Mouse (Mus musculus): ENCODE measurements around the gene Ovol2. TPM values are rescaled to one million over a fixed set of nuclear protein-coding genes. Genes with fewer than 3 reads are reported as not detected.
"Not testable (repeated sequence)": the region's sequence is repeated elsewhere in the genome, so short reads cannot be mapped to it uniquely, and the experiment has no call there.

Gene Ovol2
- polyA plus RNA-seq (2012; rRNA removed) = 4.9 and 5.7 TPM in 2 replicates

DNA sequence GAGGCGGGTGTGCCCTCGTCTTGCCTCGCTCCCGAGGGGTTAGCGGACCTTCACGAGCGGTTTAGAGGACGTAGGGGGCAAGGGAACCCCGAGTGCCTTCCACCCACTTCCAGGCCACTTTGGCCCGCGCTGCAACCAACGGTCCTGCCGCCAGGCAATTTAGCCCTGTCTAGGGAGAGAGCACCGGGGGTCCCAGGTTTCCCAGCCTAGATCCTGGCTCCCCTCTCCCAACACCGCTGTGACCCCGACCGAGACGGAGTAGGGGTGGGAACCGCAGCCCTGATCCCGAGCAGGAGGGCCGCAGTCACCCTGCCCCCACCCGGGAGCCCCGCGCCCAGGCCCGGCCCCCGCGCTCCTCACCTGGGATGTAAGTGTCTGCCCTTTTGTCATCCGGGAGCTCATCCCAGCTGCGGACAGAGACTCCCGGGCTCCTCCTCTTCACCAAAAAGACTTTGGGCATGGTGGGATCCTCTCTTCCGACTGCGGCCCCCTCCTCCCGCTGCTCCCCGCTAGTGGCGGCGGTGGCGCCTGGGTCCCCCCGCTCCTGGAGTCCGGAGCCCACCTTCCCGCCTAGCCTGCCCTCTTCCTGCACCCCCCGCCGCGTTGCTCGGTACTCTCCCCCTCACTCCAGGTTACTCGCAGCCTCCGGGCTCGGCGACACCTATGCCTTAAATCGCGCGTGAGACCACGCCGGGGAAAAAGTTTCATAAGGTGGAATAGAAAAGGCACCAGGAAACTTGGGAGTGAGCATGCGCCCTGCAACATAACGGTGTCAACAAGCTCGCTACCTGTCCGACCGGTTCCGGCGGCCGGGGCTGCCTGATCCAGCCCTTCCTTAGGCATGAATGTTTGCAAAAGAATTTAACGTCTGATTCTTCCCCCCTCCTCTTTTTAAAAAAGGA, at the start of gene Ovol2:
TSS of gene Ovol2 (minus strand) at position 746 of the 902 bp plus-strand sequence.
- DNase-seq (ENCODE audit: low spot score) = peak; percentile 54

DNA sequence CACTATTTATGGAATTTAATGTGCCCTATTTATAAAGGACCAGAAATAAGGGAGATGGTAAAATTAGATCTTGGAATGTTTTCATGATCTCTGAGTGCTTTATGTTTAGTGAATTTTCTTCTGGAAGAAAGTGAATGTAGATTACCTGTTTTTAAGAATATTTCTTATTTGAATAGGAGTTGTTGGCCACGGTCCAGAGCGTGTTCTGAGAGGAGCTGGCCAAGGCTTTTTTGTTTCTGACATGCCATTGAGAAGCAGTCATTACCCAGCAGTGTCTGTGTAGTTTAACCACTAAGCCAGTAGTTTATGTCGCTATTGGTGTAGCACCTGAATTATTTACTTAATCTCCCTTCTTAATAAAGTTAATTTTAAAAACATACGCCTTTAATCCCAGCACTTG, 49.8 kb upstream of the Ovol2 start:
- DNase-seq (ENCODE audit: low spot score) = no peak

DNA sequence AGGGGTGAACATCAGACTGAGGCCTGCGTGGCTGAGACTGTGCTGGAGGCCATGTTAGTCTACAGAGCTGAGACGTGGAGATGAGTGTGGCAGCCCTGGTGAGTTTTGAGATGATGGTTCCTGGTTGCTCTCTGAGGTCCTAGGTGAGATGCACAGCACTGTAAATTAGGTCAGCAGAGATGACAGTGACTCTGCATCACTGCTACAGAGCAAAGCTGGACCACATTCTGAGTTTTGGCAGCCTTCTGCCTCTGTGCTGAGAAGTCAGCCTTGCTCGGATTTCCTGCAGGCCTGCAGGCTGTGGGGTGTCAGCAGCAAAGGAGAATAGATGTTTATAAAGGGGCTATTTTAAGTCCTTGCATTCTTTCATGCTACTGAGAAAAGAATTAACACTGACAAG, 49.3 kb upstream of the Ovol2 start:
- no peak for DNase-seq (ENCODE audit: low spot score)

DNA sequence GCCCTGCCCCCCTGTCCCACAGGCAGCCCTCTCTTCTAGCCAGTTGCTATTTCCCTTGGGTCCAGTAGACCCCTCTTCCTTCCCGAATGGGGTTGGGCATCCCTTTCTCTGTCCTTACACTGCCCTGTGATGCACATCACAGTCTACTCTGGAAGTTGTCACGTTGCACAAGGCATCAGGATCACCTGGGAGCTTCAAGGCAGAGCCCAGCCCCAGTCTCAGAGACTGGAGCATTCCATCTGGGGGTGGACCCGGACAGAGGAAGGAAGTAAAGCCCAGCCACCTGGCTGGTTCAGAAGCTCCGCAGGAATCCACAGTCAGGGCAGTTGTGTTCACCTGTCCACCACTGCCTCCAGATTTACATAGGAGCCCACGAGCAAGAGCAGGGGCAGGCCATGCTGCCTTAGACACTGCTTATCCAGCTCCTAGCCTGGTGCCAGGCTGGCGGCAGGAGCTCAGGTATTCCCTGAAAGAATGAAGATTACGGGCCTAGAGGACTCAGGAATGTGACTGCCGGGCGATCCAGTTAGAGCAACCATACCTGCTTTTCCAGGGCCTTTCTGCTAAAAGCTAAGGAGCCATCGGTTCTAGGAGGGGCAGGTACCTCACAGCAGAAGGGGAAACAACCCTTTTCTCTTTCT, 43.2 kb upstream of the Ovol2 start:
- DNase-seq (ENCODE audit: low spot score) = no peak

DNA sequence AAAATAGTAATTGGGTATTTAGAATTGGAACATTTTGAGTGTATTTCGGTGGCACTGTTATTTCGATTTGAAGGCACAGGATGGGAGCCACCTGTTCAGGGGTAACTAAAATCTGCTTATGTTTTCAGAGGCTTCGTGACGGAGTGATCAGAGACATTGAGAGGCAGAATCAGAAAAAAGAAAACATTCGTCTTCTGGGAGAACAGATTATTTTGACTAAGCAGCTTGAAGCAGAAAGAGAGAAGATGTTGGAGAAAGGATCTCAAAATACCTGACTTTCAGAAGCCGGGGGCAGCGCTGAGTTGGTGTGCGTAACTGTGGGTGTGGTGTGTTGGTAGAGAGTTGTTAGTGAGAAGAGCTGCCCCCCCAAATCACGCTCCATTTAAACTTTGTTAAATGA, 41.1 kb upstream of the Ovol2 start:
- no peak for DNase-seq (ENCODE audit: low spot score)

DNA sequence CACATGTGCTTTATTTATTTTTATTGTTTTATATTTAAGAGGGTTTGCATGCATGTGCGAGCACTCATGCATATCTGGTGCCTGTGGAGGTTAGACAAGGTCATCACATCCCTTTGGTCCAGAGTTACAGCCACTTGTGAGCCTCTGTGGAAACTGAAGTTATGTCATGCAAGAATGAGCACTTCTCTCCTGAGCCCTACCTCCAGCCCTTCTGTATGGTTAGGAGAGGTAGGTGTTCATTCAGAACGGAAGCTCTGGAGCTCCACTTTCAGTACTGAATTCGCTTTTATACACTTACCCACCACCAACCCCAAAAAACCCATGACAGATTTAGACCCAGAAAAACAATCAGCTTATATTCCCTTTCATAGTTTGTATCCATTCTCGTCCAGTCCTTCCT, 39.6 kb upstream of the Ovol2 start:
- DNase-seq (ENCODE audit: low spot score) = no peak

DNA sequence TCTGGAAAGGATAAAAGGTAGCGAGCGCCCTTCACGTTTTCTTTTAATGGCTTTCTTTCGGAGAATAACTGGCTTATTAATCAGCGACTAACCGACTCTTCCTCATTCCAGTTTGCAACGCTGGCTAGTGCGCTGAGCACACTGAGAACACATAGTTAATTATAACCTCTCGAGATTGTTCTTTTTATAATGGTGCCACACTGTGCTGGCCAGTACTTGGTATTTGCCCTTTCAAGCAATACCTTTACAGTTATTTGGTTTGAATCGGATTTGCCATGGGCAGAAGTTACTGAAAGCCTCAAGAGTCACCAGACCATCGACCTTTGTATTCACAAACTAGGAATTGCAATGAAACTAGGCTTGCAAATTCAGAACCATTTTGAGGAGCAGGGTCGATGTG, 37.6 kb upstream of the Ovol2 start:
- DNase-seq (ENCODE audit: low spot score) = no peak

DNA sequence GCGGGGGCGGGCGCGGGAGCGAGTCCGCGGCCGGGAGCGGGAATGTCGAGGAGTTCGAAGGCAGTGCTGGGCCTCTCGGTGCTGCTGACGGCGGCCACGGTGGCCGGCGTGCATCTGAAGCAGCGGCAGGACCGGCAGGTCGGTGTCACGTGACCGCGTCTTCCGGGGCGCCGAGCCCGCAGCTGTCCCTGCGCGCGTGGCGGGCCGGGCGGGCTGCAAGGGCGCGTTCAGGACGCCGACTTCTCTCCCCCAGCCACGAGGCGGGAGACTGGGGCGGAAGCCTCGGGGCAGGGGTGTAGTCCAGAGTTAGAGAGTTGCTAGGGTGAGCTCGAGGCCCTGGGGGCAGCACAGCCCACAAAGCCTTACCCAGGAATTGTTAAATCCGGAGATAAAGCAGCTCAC, 37.1 kb upstream of the Ovol2 start:
- DNase-seq (ENCODE audit: low spot score) = peak; percentile 94

DNA sequence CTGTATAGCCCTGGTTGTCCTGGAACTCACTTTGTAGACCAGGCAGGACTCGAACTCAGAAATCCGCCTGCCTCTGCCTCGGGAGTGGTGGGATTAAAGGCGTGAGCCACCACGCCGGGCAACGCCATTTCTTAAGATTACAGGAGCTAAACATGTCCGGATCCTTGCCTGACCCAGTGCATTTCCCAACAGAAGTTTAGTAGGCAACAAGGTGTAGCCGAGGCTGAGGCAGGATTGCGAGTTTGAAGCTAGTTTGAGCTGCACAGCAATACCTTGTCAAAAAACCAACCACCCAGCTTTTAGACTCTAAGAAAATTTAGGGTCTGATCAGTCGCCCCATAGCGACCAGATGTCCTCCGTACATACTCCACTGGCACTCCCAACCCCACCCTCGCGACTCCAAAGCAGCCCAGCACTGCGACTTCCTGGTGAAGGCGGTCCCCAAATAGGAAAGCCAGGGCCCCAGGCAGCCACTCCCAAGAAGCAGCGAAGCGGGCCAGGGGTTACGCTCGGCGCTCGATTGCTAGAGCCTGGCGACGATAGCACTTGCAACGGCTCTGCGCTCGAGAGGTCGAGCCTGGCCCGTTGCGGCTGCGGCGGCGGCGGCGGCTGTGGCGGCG, 36.6 kb upstream of the Ovol2 start, which contains the start of the genes Kat14 and Pet117:
TSS of gene Kat14 (plus strand) at position 584 of the 620 bp plus-strand sequence.
TSS of gene Pet117 (plus strand) at position 597 of the 620 bp plus-strand sequence.
- no peak for DNase-seq (ENCODE audit: low spot score)

DNA sequence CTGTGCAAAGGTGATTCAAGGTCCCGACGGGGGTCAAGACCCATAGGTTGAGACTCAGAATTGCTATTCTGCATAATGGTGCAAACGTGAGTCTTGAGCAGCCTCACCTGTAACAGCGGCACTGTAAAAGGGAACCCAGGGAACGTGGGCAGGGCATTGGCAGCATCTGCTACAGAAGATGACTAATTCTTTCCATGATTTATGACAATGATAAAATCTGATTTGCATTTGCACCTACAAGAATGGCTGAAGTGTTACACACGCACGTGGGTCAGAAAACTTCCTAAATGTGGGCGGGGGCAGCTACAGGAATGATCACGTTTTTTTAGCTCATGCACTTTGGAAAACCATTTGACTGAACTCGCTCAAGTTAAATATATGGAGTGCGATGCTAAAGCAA, 20.9 kb upstream of the Ovol2 start:
- DNase-seq (ENCODE audit: low spot score) = no peak

DNA sequence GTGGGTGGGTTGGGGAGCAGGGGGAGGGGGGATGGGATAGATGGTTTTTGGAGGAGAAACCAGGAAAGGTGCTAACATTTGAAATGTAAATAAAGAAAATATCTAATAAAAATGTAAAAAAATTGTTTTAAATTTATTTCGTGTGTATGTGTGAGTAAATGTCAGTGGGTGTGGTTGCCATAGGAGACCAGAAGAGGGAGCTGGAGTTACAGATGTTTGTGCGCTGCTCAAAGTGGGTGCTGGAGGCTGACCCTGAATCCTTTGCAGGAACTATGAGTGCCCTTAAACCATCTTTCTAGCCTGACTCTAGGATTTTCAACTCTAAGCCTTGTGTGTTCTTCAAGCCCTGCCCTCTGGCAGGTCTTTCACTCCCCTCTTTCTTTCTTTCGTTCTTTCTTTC, 16.6 kb upstream of the Ovol2 start:
- DNase-seq (ENCODE audit: low spot score) = no peak

DNA sequence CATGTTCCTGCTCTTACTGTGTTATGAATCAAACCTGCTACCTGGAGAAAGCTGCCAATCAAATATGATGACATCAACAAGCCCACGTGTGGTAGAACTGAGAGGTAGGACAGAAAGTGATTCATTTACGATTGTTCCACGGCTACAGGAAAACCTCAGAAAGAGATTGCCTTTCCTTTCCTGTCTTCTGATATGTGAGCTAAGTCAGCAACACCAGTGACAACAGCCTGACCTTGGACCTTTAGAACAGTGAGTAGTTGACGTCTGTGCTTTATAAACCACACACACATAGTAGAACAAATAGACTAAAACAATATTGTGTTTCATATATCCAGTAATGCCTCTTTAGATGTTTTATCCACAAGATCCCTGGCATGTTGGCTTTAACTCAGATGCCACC, 11.2 kb upstream of the Ovol2 start:
- DNase-seq (ENCODE audit: low spot score) = no peak

DNA sequence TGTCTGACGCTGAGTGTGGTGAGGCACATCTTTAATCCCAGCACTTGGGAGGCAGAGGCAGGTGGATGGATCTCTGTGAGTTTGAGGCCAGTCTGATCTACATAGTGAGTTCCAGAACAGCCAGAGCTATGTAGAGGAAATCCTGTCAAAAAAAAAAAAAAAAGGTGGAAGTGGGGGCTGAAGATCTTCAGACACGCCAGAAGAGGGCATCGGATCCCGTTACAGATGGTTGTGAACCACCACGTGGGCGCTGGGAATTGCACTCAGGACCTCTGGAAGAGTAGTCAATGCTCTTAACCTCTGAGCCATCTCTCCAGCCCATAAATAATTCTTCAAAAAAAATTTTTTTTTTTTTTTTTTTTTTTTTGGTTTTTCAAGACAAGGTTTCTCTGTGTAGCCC, 6.2 kb upstream of the Ovol2 start:
- not testable (repeated sequence) for DNase-seq (ENCODE audit: low spot score)

DNA sequence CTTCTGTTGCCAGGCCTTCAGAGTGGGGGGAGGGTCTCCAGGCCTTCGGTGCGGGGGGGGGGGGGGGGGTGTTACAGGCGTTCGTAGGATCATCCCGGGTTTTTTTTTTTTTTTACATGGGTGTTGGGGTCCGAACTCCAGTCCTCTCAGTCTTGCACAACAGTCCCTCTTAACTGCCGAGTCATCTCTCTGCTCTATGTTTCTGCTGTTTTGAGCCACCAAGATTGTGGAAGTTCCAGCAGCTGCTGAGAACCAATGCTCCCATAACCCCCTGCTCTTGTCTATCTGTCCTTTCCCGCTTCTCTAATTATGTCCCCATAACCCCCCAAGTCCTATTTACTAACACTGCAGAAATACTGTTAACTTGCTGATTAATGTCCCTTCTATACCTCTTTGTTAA, 5.8 kb upstream of the Ovol2 start:
- DNase-seq (ENCODE audit: low spot score) = no peak

DNA sequence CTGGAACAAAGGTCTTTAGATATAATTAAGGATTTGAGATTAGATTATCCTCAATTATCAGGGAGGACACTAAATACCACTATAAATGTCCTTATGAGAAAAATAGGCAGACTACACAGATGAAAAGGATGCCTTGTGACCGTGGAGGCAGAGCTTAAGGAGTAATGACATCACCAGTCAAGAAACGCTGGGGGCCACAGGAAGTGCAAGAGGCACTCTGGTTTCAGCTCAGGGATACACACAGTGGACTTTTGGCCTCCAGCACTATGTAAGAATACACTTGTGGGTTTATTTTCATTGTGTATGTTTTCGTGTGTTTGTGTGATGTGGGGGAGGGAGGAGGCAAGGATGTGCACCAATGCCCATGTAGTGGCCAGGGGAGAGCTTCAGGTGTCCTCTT, 5.3 kb upstream of the Ovol2 start:
- no peak for DNase-seq (ENCODE audit: low spot score)

DNA sequence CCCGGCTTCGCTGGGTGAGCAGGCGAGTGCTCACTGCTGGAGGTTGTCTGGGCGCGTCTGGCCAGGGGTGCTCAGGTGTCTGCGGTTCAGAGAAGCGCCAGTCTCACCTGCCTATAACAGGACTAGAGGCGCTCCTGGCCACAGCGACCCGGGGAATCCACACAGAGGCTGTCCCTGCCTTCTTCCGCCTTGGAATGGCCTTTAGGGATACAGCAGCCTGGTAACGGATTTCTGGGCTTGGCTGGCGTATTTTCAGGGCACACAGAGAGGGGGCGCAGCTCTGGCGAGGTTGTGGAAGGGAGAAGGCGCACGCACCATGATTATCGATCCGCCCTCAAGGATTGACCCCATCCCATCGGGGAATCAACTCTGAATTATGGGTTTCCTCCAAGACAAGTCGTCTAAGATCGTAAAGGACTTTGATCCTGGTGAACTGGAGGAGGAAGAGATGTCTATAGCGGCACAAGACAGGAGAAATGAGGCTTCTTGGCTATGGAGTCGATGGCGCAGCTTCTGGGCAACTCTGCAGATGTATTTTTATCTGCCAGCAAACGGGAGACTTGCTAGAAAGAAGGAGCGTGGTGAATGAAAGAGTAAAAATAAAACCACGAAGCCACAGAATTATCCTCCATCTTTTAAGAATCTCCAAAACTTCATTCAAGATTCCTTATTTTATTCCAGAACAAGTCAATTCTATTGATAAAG, 1.3 kb upstream of the Ovol2 start:
- no peak for DNase-seq (ENCODE audit: low spot score)

DNA sequence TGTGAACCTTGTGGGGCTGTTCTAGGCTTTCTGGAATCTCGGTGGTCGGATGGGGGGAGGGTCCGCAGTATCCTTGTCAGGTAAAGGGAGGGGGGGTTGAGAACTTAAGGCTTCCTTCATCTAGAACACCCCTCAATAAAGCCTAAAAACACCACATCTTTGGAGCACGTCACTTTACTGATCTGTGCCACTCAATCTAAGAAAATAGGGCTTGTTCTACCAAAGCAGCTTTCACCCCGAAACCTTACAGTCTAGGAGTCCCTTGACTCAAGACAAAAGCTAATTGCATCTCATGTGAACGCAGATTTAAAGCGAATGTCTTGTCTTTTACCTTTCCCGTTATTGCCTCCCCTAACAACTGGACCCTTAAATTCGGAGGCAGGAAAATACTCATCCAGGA, 540 bp upstream of the Ovol2 start:
- DNase-seq (ENCODE audit: low spot score) = no peak

DNA sequence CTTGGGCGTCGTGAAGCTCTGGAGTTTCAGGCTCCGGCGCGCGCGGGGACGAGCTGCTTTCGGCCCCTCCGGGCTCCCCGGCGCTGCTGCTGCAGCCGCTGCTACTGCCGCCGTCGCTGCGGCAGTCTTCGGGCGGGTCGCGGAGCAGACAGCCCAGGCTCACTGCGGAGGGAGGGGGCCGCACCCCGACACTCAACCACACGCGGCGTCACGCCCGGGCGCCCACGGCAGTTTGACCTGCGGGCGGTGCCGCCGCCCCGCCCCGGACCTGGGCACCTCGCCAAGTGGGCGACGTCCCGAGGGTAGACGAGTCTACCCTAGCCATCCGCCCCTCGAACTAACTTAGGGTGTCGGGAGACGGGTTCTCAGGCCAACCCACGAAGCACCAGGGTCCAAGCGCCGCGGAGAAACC, 980 bp downstream of the Ovol2 start:
- peak; percentile 43 for DNase-seq (ENCODE audit: low spot score)

DNA sequence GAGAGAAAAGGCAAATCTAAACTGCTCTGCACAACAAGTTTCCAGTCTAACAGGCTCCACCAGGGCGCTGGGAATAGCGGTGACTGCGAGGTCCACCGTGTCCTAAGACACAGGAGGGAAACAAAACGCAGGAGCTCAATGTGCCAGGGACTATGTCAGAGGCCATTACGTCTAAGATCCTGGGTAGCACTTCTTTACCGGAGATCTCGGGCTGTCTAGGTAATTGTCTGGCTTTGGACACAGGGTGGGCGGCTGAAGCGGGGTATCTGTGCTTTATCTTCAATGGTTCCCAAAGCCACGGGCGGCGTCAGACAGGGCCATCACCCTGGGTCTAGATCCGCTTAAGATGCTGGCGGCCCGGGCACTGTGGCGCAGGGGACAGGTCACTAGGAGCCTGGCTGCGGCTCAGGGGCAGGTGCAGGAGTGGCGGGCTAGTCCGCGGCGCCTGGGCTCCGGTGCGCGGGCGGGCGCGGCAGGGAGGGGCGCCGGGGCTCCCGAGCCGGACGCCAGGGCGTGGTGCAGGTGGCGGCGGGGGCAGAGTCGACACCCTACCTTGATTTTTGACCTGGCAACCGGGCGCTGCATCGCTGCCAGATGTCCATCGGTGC, 1.5 kb downstream of the Ovol2 start:
- peak; percentile 40 for DNase-seq (ENCODE audit: low spot score)

DNA sequence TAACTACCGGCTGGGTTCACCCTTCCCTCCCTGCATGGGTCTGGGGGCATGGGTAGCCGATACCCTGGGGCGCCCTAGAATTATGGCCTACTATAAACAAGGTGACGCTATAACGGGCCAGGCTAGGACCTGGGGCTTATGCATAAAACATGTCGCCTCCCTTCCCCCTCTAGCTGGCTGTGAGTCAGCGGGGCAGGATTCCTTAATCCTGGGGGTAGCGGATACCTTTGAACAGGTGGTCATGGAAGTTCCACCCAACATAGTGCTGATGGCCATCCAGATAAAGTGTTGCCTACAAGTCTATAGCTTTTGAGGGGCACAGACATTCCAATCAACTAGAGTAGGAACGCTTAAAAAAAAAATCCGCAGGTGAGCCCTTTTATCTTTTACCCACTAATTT, 2.0 kb downstream of the Ovol2 start:
- no peak for DNase-seq (ENCODE audit: low spot score)

DNA sequence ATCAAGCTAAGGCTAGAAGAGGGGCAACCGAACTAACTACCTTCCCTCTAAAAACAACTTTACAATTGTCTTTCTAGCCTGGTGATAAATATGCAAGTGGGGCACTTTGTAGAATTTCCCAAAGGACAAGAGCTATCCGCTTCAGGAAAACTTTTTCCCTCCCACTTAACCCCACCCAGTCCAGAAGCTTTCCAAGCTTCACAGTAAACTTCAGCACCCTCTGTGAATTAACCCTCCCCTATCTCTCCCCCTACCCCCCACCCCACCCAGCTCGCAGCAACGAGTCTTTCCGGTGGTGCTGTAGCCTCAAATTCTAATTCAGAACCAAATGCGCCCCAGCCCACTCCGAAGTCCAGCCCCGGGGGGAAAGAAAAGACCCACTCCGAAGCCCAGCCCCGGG, 2.5 kb downstream of the Ovol2 start:
- DNase-seq (ENCODE audit: low spot score) = no peak

DNA sequence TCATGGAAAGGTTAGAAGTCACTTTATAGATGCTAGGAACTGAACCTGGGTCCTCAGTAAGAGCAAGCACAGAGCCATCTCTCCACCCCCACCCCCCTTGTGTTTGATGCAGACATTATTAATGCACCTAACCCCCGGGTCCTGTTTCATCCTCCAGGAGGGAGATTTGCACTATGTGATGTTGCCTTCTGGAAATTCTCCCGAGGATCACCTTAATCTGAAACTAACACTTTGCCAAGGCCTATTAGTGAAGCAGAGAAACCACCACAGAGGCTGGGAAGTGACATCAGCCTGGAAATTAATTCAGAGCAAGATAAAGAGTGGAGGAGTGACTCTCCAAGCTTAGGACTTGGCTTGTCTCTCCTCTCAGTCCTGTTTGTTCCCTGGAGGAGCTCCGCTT, 7.7 kb downstream of the Ovol2 start:
- no peak for DNase-seq (ENCODE audit: low spot score)

Data from urinary bladder, adult 2 months (tissue).